Mouse (Mus musculus) liver, embryonic 14.5 days (tissue): Measurements from ENCODE around the gene Dcun1d3. TPM values are rescaled to one million over a fixed set of nuclear protein-coding genes. Genes with fewer than 3 reads are reported as not detected.

Experiments
- ATAC-seq: fragments of 200-750 bp; cut with Nextera tagmentation; 2 replicates; pipeline ENCODE4 v1.8.0; 2017; ENCODE audit warnings: moderate number of reproducible peaks, mild to moderate bottlenecking, moderate library complexity; ENCODE audit not compliant: insufficient read depth
- DNase-seq, 3 experiments: peaks; one replicate each; pipeline ENCODE4 v3.0.0-alpha.2; 2012 to 2013; ENCODE audit warnings: low read depth in 3 of 3, low spot score in 3 of 3
- H3K27ac ChIP-seq: fragments of 300-500 bp; sonication (generic); 2 replicates; pipeline ENCODE4 v1.5.1; 2014; ENCODE audit warnings: moderate library complexity, mild to moderate bottlenecking, control low read depth, inconsistent platforms
- H3K27me3 ChIP-seq: fragments of 300-500 bp; sonication (generic); 2 replicates; pipeline ENCODE4 v1.6.1; 2014; ENCODE audit warnings: mild to moderate bottlenecking, low read length, moderate library complexity; ENCODE audit not compliant: control insufficient read depth, insufficient read depth
- H3K36me3 ChIP-seq: fragments of 300-500 bp; sonication (generic); replicated peaks from 2 replicates; pipeline ENCODE4 v1.6.1; 2014; ENCODE audit warnings: low read depth; ENCODE audit not compliant: control insufficient read depth, insufficient read depth
- H3K4me1 ChIP-seq, 2 experiments: fragments of 200-500 bp in 1 of 2; fragments of 300-500 bp in 1 of 2; sonication (generic) in 1 of 2; replicated peaks; 2 replicates each; pipeline ENCODE4 v1.6.1; 2012 to 2014; ENCODE audit warnings: antibody characterized with exemption in 1 of 2, inconsistent platforms in 1 of 2, low read length in 1 of 2; ENCODE audit not compliant: control insufficient read depth in 2 of 2, insufficient read depth in 2 of 2
- H3K4me2 ChIP-seq: fragments of 300-500 bp; sonication (generic); 2 replicates; pipeline ENCODE4 v1.6.1; 2014; ENCODE audit warnings: low read depth, mild to moderate bottlenecking, control low read depth, moderate library complexity
- H3K4me3 ChIP-seq, 2 experiments: fragments of 200-500 bp in 1 of 2; fragments of 300-500 bp in 1 of 2; sonication (generic) in 1 of 2; 2 replicates each; pipeline ENCODE4 v1.5.1; 2012 to 2014; ENCODE audit warnings: low read depth in 2 of 2, low read length in 2 of 2, mild to moderate bottlenecking in 2 of 2, control low read depth in 1 of 2, inconsistent platforms in 1 of 2, moderate library complexity in 1 of 2; ENCODE audit not compliant: insufficient read depth in 1 of 2
- H3K9ac ChIP-seq: fragments of 300-500 bp; sonication (generic); replicated peaks from 2 replicates; pipeline ENCODE4 v1.6.1; 2014; ENCODE audit warnings: mild to moderate bottlenecking, control low read depth, moderate library complexity
- H3K9me3 ChIP-seq: fragments of 300-500 bp; sonication (generic); 2 replicates; pipeline ENCODE4 v1.6.1; 2016; ENCODE audit warnings: low read length, mixed read lengths; ENCODE audit not compliant: control insufficient read depth
- CTCF ChIP-seq: IDR thresholded peaks from 2 replicates; pipeline ENCODE4 v1.5.1; 2016; ENCODE audit warnings: antibody characterized with exemption, low read depth, control low read depth
- EP300 ChIP-seq: IDR thresholded peaks from 2 replicates; pipeline ENCODE4 v1.6.1; 2016; ENCODE audit warnings: antibody characterized with exemption, low read depth
- WGBS: fragments of 180-500 bp; shearing (Covaris S2); extraction: QIAGEN DNeasy Blood & Tissue Kit; methylation state at CpG from one replicate; pipeline ENCODE4 v1.1.7; 2014; ENCODE audit not compliant: insufficient replicate concordance; 5-methylcytosine and 5-hydroxymethylcytosine counted together
- polyA plus RNA-seq, 2 experiments: library from polyadenylated mRNA; depleted of rRNA in 1 of 2; stranded (reverse) in 1 of 2; unstranded in 1 of 2; fragments of >200 nt; fragmentation: Nextera tagmentation in 1 of 2; extraction: Ambion mirVana in 1 of 2; gene quantifications; 2 replicates each; pipeline versions ENCODE4 v1.2.1 to v1.2.3; 2012 to 2014

Dcun1d3 gene
- polyA plus RNA-seq, 2 experiments = 0.87 to 1.2 TPM

- no peak overlapping the region for H3K4me2 ChIP-seq
- H3K36me3 ChIP-seq = no peaks in the 10 kb centered on the region
- no peak for TF ChIP-seq EP300
- TF ChIP-seq CTCF = no peak
- H3K4me3 ChIP-seq = no peak overlapping the region
- no peaks in the 10 kb centered on the region for H3K9me3 ChIP-seq
- no peak for ATAC-seq
- WGBS = 48% methylated on average over 4 of the region's 4 CpGs
- no peak for DNase-seq
- H3K27ac ChIP-seq = no peak overlapping the region
- H3K4me1 ChIP-seq = no peaks in the 10 kb centered on the region
- no peak overlapping the region for H3K9ac ChIP-seq
- no peaks in the 10 kb centered on the region for H3K27me3 ChIP-seq
These were observed 25.0 kb upstream of the Dcun1d3 start for GRCm38 (mm10) chr7:119921054-119921453.

- Histone ChIP-seq H3K4me1 (no peaks in the 10 kb centered on the region), H3K9me3 (no peaks in the 10 kb centered on the region), H3K27me3 (no peaks in the 10 kb centered on the region), H3K4me2 (no peak overlapping the region), H3K27ac (no peak overlapping the region), H3K9ac (no peak overlapping the region), H3K36me3 (no peaks in the 10 kb centered on the region), H3K4me3 (no peak overlapping the region)
- ATAC-seq (no peak), DNase-seq (no peak)
- 18% methylated on average over 2 of the region's 2 CpGs for WGBS
- no peak for TF ChIP-seq EP300
- no peak for TF ChIP-seq CTCF
These were observed 24.4 kb upstream of the Dcun1d3 start for GRCm38 (mm10) chr7:119920457-119920856.

GRCm38 (mm10) chr7:119911727-119912126 is 15.6 kb upstream of the Dcun1d3 start:
- Histone ChIP-seq H3K36me3 (no peaks in the 10 kb centered on the region), H3K27me3 (no peaks in the 10 kb centered on the region), H3K9ac (no peak overlapping the region), H3K9me3 (no peaks in the 10 kb centered on the region), H3K27ac (no peak overlapping the region), H3K4me2 (no peak overlapping the region), H3K4me3 (no peak overlapping the region), H3K4me1 (no peaks in the 10 kb centered on the region)
- WGBS = 42% methylated on average over 3 of the region's 3 CpGs
- DNase-seq (no peak), ATAC-seq (no peak)
- TF ChIP-seq EP300 (no peak), CTCF (no peak)

- Histone ChIP-seq H3K4me2 (no peak overlapping the region), H3K36me3 (no peaks in the 10 kb centered on the region), H3K9ac (no peak overlapping the region), H3K27ac (no peak overlapping the region), H3K4me3 (no peak overlapping the region), H3K4me1 (no peaks in the 10 kb centered on the region), H3K9me3 (no peaks in the 10 kb centered on the region), H3K27me3 (no peaks in the 10 kb centered on the region)
- 66% methylated on average over 3 of the region's 3 CpGs for WGBS
- no peak for TF ChIP-seq EP300
- TF ChIP-seq CTCF = no peak
- DNase-seq = no peak
- ATAC-seq = no peak
These were observed 10.6 kb upstream of the Dcun1d3 start for GRCm38 (mm10) chr7:119906523-119907215.

GRCm38 (mm10) chr7:119899386-119900057 is 3.4 kb upstream of the Dcun1d3 start:
- H3K4me3 ChIP-seq = no peak overlapping the region
- no peak for ATAC-seq
- H3K9ac ChIP-seq = no peak overlapping the region
- TF ChIP-seq EP300 (no peak), CTCF (no peak)
- H3K27ac ChIP-seq = no peak overlapping the region
- no peaks in the 10 kb centered on the region for H3K36me3 ChIP-seq
- no peaks in the 10 kb centered on the region for H3K27me3 ChIP-seq
- no peak overlapping the region for H3K4me2 ChIP-seq
- DNase-seq = no peak
- 12% methylated on average over 3 of the region's 3 CpGs for WGBS
- peaks cover 15 to 19% of the 10 kb centered on the region in 2 experiments for H3K4me1 ChIP-seq
- no peaks in the 10 kb centered on the region for H3K9me3 ChIP-seq
